Mouse (Mus musculus): ENCODE results near the gene 2700097O09Rik. TPM values are rescaled to one million over a fixed set of nuclear protein-coding genes. Genes with fewer than 3 reads are reported as not detected.

2700097O09Rik gene
- total RNA-seq, 2 experiments from 2014 or later: 2.5 to 8.8 TPM

Other genes with a start within 250 kb of the 2700097O09Rik start
- gene Cfl2, start 217.2 kb downstream of the 2700097O09Rik start, total RNA-seq (2015): 22.4 and 27.3 TPM in 2 replicates
- 16.3 and 21.4 TPM in 2 replicates for gene Cfl2, start 217.2 kb downstream of the 2700097O09Rik start, total RNA-seq (2017)
- not detected in 2 replicates for gene Gm20403, start 93.6 kb downstream of the 2700097O09Rik start, total RNA-seq (2015)
- gene Gm20403, start 93.6 kb downstream of the 2700097O09Rik start, total RNA-seq (2017): not detected in 2 replicates
- gene Baz1a, start 65.8 kb downstream of the 2700097O09Rik start, total RNA-seq (2015): 187 and 200 TPM in 2 replicates
- 105 and 107 TPM in 2 replicates for gene Baz1a, start 65.8 kb downstream of the 2700097O09Rik start, total RNA-seq (2017)
- gene Srp54a, start 152 bp upstream of the 2700097O09Rik start, total RNA-seq (2015): 73.9 and 85.6 TPM in 2 replicates
- gene Srp54a, start 152 bp upstream of the 2700097O09Rik start, total RNA-seq (2017): 136 and 142 TPM in 2 replicates
- 0.68 TPM in 1 of 2 replicates, not detected in the other for gene Fam177a, start 44.4 kb upstream of the 2700097O09Rik start, total RNA-seq (2015)
- 22.4 and 24.6 TPM in 2 replicates for gene Fam177a, start 44.4 kb upstream of the 2700097O09Rik start, total RNA-seq (2017)
- gene Srp54b, start 75.0 kb upstream of the 2700097O09Rik start, total RNA-seq (2015): 23.0 and 23.2 TPM in 2 replicates
- 55.5 and 61.7 TPM in 2 replicates for gene Srp54b, start 75.0 kb upstream of the 2700097O09Rik start, total RNA-seq (2017)
- 20.8 and 21.8 TPM in 2 replicates for gene 1700047I17Rik2, start 119.5 kb upstream of the 2700097O09Rik start, total RNA-seq (2015)
- not detected in 2 replicates for gene 1700047I17Rik2, start 119.5 kb upstream of the 2700097O09Rik start, total RNA-seq (2017)
- gene Srp54c, start 150.1 kb upstream of the 2700097O09Rik start, total RNA-seq (2015): 47.0 and 62.3 TPM in 2 replicates
- 68.0 and 72.1 TPM in 2 replicates for gene Srp54c, start 150.1 kb upstream of the 2700097O09Rik start, total RNA-seq (2017)
- 6.1 and 7.8 TPM in 2 replicates for gene 1110008L16Rik, start 219.5 kb upstream of the 2700097O09Rik start, total RNA-seq (2015)
- 5.0 and 6.5 TPM in 2 replicates for gene 1110008L16Rik, start 219.5 kb upstream of the 2700097O09Rik start, total RNA-seq (2017)
- 26.7 TPM in 2 replicates for gene Ppp2r3c, start 222.9 kb upstream of the 2700097O09Rik start, total RNA-seq (2015)
- 19.7 and 20.4 TPM in 2 replicates for gene Ppp2r3c, start 222.9 kb upstream of the 2700097O09Rik start, total RNA-seq (2017)

Data from megakaryocyte, adult 5-6 weeks (primary cell).